Comparison of ENCODE assay signal across 9 mouse cellular contexts in the genomic region with DNA sequence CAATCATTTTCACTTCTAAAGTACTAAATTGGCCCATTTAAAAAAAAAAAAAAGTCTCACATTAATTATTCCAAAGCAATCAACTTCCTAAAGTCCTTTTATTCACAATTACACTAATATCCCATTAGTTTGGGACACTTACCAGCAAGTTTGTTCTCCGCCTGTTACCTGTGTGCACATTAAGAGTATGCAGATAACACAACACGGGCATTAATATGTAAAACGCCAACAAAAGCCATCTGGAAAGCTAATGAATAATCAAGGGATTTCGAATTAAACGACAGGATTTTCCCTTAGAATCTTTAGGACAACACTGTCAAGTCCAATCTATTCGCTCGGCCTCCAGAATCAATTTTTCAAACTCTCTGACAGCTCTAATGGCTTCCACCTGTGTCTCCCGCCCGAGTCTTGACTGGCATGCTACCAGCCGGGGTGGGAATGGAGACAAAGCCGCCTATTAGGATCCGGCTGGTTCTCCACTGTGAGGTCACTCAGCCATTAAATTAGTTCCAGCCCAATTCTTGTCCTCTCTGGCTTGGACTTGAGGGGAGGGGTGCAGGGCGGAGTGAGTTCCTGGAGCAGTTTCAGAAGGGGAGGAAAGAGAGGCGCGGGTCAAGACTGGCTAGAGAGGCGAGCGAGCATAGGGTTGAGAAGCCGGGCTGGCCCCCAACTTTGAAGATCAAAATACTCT.
DNase-seq lines count a peak whose midpoint lies in the region; ATAC-seq and TF ChIP-seq lines count a peak whose summit lies in the region.
"Had no signal": no experiment of that assay in that cellular context is flagged by ENCODE, and none has a peak within 500 bp of the region (broad histone marks: within the 10 kb centered on the region; RNA-seq: fewer than 3 reads in every experiment).

No protein-coding gene starts in this region.

- H3K36me3 ChIP-seq in embryonic facial prominence, embryonic 11.5 days (replicated peaks; ENCODE audit: control insufficient read depth, insufficient read depth, low read depth, low read length), result no peaks in the 10 kb centered on the region
- H3K36me3 ChIP-seq in midbrain, postnatal 0 days (ENCODE audit: insufficient read depth, low read length), result no peaks in the 10 kb centered on the region

- H3K27me3 ChIP-seq in embryonic facial prominence, embryonic 11.5 days (ENCODE audit: control insufficient read depth, insufficient read depth, low read length), result no peaks in the 10 kb centered on the region; the same call in 1 of the 2 replicates
- H3K27me3 ChIP-seq in midbrain, postnatal 0 days (ENCODE audit: insufficient read depth, low read length), result peaks cover 4% of the 10 kb centered on the region

- H3K4me3 ChIP-seq in embryonic facial prominence, embryonic 11.5 days (ENCODE audit: low read depth, low read length), result no peak overlapping the region
- H3K4me3 ChIP-seq in midbrain, postnatal 0 days (ENCODE audit: low read depth, low read length), result no peak overlapping the region

- 8% methylated on average over 18 of the region's 18 CpGs for WGBS in embryonic facial prominence, embryonic 11.5 days
- WGBS in midbrain, postnatal 0 days, result 18% methylated on average over 18 of the region's 18 CpGs

- peaks cover 10% of the 10 kb centered on the region for H3K4me1 ChIP-seq in embryonic facial prominence, embryonic 11.5 days (ENCODE audit: control insufficient read depth, insufficient read depth, low read length)
- no peaks in the 10 kb centered on the region for H3K4me1 ChIP-seq in midbrain, postnatal 0 days (ENCODE audit: insufficient read depth, low read length)

- ATAC-seq in embryonic facial prominence, embryonic 11.5 days (replicated peaks; ENCODE audit: insufficient number of reproducible peaks, low FRiP score, low TSS enrichment, low read depth), result peak; percentile 84
- ATAC-seq in midbrain, postnatal 0 days (ENCODE audit: low FRiP score), result no peak; the same call in 1 of the 2 replicates

- no peak for TF ChIP-seq CTCF in midbrain, postnatal 0 days (IDR thresholded peaks at IDR 0.05)

- H3K4me2 ChIP-seq in embryonic facial prominence, embryonic 11.5 days (ENCODE audit: low read depth, low read length), result no peak overlapping the region
- H3K4me2 ChIP-seq in midbrain, postnatal 0 days (ENCODE audit: low read depth, low read length, poor library complexity, severe bottlenecking), result no peak overlapping the region

- H3K9ac ChIP-seq in embryonic facial prominence, embryonic 11.5 days (replicated peaks; ENCODE audit: low read length), result no peak overlapping the region
- H3K9ac ChIP-seq in midbrain, postnatal 0 days (replicated peaks; ENCODE audit: low read length, poor library complexity, severe bottlenecking), result no peak overlapping the region

- no peak overlapping the region for H3K27ac ChIP-seq in embryonic facial prominence, embryonic 11.5 days (replicated peaks; ENCODE audit: low read depth, low read length)
- no peak overlapping the region for H3K27ac ChIP-seq in midbrain, postnatal 0 days (ENCODE audit: low read depth, low read length)
- H3K27ac ChIP-seq: macrophage had no signal

- H3K9me3 ChIP-seq in embryonic facial prominence, embryonic 11.5 days (replicated peaks; ENCODE audit: control insufficient read depth, low read length), result no peaks in the 10 kb centered on the region
- H3K9me3 ChIP-seq in midbrain, postnatal 0 days (ENCODE audit: low read length), result no peaks in the 10 kb centered on the region

- DNase-seq in lung, postnatal 36 days, result peak; percentile 6
- DNase-seq in lung, postnatal 4 days, result no peak
- peak; percentile 95 for DNase-seq in embryonic facial prominence, embryonic 11.5 days (ENCODE audit: low spot score)
- DNase-seq in heart, adult 8-10 months (ENCODE audit: low spot score), result peak; percentile 45
- DNase-seq in kidney, postnatal 10 days, result peak; percentile 83
- DNase-seq in midbrain, postnatal 0 days (ENCODE audit: low spot score), result peak; percentile 90
- no peak for DNase-seq in thymus, postnatal 14 days
- no peak for DNase-seq in adrenal gland, postnatal 4 days (ENCODE audit: low spot score in 2 of 2)

Comparison
In these comparisons a context has a peak if more than half of its experiments do, and no peak if none do; other contexts are left out.
1. DNase-seq: peak in lung, postnatal 36 days (single experiment), embryonic facial prominence, embryonic 11.5 days (single experiment), heart, adult 8-10 months (single experiment), kidney, postnatal 10 days (single experiment) and midbrain, postnatal 0 days (single experiment); none in lung, postnatal 4 days (0 of 2), thymus, postnatal 14 days (single experiment) and adrenal gland, postnatal 4 days (0 of 2).